Mouse (Mus musculus): ENCODE data around the gene Spats2l. TPM values are rescaled to one million over a fixed set of nuclear protein-coding genes. Genes with fewer than 3 reads are reported as not detected.

Spats2l gene
- polyA plus RNA-seq, 1 experiment from 2014 or later = 10.3 TPM

DNA sequence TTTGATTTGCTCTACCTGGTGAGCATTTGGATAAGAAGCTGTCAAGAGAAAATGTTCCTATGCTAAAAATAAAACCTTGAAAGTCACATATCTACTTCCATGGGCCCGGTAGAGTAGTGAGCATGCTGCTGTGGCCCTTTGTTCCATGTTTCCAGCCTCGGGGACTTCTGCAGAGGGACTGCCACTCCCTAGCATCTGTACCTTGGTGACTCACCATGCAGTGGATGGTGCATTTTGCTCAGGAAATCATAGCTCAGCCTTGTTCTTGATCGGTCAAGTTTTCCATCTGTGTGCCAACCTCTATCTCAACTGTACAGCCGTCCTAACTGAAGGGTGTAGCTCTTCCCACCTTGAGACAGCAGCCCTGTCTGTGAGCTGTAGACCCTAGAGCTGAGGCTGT, 10.3 kb downstream of the Spats2l start:
- Histone ChIP-seq H3K4me1 (replicated peaks) (no peaks in the 10 kb centered on the region), H3K27me3 (no peaks in the 10 kb centered on the region), H3K27ac (no peak overlapping the region), H3K9ac (no peak overlapping the region), H3K4me3 (replicated peaks) (no peak overlapping the region), H3K4me2 (no peak overlapping the region), H3K9me3 (replicated peaks) (no peaks in the 10 kb centered on the region), H3K36me3 (no peaks in the 10 kb centered on the region)
- no peak for ATAC-seq (ENCODE audit: low read depth)
- WGBS (ENCODE audit: insufficient replicate concordance) = 38% methylated on average over 4 of the region's 4 CpGs
- DNase-seq = no peak

GRCm38 (mm10) chr1:57789831-57790230, 15.9 kb downstream of the Spats2l start:
- Histone ChIP-seq H3K36me3 (no peaks in the 10 kb centered on the region), H3K27me3 (no peaks in the 10 kb centered on the region), H3K4me3 (replicated peaks) (no peak overlapping the region), H3K4me1 (replicated peaks) (no peaks in the 10 kb centered on the region), H3K27ac (no peak overlapping the region), H3K9me3 (replicated peaks) (no peaks in the 10 kb centered on the region), H3K9ac (no peak overlapping the region), H3K4me2 (no peak overlapping the region)
- WGBS (ENCODE audit: insufficient replicate concordance) = 70% methylated on average over 5 of the region's 5 CpGs
- ATAC-seq (ENCODE audit: low read depth) (no peak), DNase-seq (no peak)

DNA sequence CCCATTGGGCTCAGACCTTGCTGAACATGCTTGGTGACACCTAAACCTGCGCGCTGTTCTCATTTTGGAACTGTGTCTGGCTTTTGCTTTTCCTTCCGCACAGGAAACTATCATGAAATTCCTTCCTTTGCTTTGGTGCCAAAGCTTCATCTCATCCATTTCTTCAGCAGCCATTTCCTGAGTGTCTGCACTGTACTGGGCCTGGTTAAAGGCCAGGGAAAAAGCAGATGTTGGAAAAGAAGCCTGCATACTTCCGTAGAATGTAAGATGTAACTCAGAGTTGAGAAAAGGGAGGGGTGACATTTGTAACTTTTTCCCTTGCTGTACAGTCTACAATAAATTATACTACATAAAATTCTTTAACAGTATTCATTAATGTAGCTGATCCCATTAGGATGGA, 18.2 kb downstream of the Spats2l start:
- no peak overlapping the region for H3K9ac ChIP-seq
- no peak overlapping the region for H3K4me2 ChIP-seq
- DNase-seq (no peak), ATAC-seq (ENCODE audit: low read depth) (no peak)
- H3K36me3 ChIP-seq = no peaks in the 10 kb centered on the region
- no peak overlapping the region for H3K27ac ChIP-seq
- H3K4me3 ChIP-seq (replicated peaks) = no peak overlapping the region
- no peaks in the 10 kb centered on the region for H3K4me1 ChIP-seq (replicated peaks)
- no peaks in the 10 kb centered on the region for H3K27me3 ChIP-seq
- WGBS (ENCODE audit: insufficient replicate concordance) = 84% methylated on average over 4 of the region's 4 CpGs
- no peaks in the 10 kb centered on the region for H3K9me3 ChIP-seq (replicated peaks)

DNA sequence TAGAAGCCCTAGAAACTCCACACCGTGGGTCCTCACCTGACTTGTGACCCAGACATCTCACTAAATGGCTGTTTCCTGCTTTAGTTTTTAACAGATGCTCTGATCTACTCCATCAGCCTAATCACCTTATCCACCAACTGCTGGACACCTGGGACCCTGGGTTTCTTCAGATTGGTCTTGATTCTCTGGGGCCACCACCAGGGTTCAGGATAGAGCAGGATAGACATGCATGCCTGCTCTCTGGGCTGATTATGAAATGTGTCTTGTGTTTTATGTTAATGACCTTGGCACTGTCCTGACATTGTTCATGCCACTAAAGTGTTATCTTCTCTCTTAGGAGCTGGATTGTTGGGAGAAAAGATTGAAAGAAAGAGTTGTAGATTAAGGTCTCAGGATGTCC, 21.9 kb downstream of the Spats2l start:
- Histone ChIP-seq H3K27ac (no peak overlapping the region), H3K4me3 (replicated peaks) (no peak overlapping the region), H3K9ac (no peak overlapping the region), H3K4me2 (no peak overlapping the region), H3K4me1 (replicated peaks) (no peaks in the 10 kb centered on the region), H3K36me3 (no peaks in the 10 kb centered on the region), H3K27me3 (no peaks in the 10 kb centered on the region), H3K9me3 (replicated peaks) (no peaks in the 10 kb centered on the region)
- WGBS (ENCODE audit: insufficient replicate concordance) = 50% methylated on average over 1 of the region's 1 CpGs
- no peak for ATAC-seq (ENCODE audit: low read depth)
- DNase-seq = no peak

DNA sequence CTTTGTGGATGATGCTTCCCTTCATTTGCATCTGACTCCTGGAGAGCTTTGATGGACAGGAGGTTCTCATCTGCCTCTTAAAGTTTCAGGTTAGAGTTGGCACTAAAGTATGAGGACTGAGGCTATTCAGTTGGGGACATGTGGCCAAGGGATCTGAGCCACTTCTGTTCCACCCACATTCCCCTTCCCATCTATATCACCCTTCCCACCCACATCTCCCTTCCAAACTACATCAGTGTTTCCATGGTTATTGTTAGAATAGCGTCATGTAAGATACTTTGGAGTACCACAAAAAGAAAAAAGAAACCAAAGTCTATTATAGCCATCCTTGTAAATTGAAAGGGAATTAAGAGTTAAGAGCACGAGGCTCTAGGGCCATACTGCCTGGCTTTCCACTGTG, 25.4 kb downstream of the Spats2l start:
- DNase-seq = no peak
- Histone ChIP-seq H3K36me3 (no peaks in the 10 kb centered on the region), H3K27ac (no peak overlapping the region), H3K4me3 (replicated peaks) (no peak overlapping the region), H3K9me3 (replicated peaks) (no peaks in the 10 kb centered on the region), H3K4me2 (no peak overlapping the region), H3K27me3 (no peaks in the 10 kb centered on the region), H3K4me1 (replicated peaks) (no peaks in the 10 kb centered on the region), H3K9ac (no peak overlapping the region)
- no peak for ATAC-seq (ENCODE audit: low read depth)
- WGBS (ENCODE audit: insufficient replicate concordance) = 61% methylated on average over 2 of the region's 2 CpGs

- no peak for ATAC-seq (ENCODE audit: low read depth)
- H3K9ac ChIP-seq = no peak overlapping the region
- no peak for DNase-seq
- H3K36me3 ChIP-seq = no peaks in the 10 kb centered on the region
- no peaks in the 10 kb centered on the region for H3K27me3 ChIP-seq
- H3K9me3 ChIP-seq (replicated peaks) = no peaks in the 10 kb centered on the region
- no peak overlapping the region for H3K4me2 ChIP-seq
- no peaks in the 10 kb centered on the region for H3K4me1 ChIP-seq (replicated peaks)
- no peak overlapping the region for H3K27ac ChIP-seq
- no peak overlapping the region for H3K4me3 ChIP-seq (replicated peaks)
- WGBS (ENCODE audit: insufficient replicate concordance) = 68% methylated on average over 6 of the region's 6 CpGs
These were observed 26.9 kb downstream of the Spats2l start for GRCm38 (mm10) chr1:57800846-57801245.

GRCm38 (mm10) chr1:57806126-57806525, 32.2 kb downstream of the Spats2l start:
- Histone ChIP-seq H3K27me3 (no peaks in the 10 kb centered on the region), H3K4me1 (replicated peaks) (no peaks in the 10 kb centered on the region), H3K9ac (no peak overlapping the region), H3K9me3 (replicated peaks) (no peaks in the 10 kb centered on the region), H3K4me2 (no peak overlapping the region), H3K4me3 (replicated peaks) (no peak overlapping the region), H3K27ac (no peak overlapping the region), H3K36me3 (no peaks in the 10 kb centered on the region)
- ATAC-seq (ENCODE audit: low read depth) (no peak), DNase-seq (no peak)
- 88% methylated on average over 3 of the region's 3 CpGs for WGBS (ENCODE audit: insufficient replicate concordance)

- Histone ChIP-seq H3K4me2 (no peak overlapping the region), H3K4me1 (replicated peaks) (no peaks in the 10 kb centered on the region), H3K27me3 (no peaks in the 10 kb centered on the region), H3K27ac (no peak overlapping the region), H3K4me3 (replicated peaks) (no peak overlapping the region), H3K9ac (no peak overlapping the region), H3K36me3 (no peaks in the 10 kb centered on the region), H3K9me3 (replicated peaks) (no peaks in the 10 kb centered on the region)
- no peak for DNase-seq
- WGBS (ENCODE audit: insufficient replicate concordance) = 60% methylated on average over 7 of the region's 7 CpGs
- no peak for ATAC-seq (ENCODE audit: low read depth)
These were observed 33.9 kb downstream of the Spats2l start for GRCm38 (mm10) chr1:57807882-57808281.

GRCm38 (mm10) chr1:57810221-57810620, 36.3 kb downstream of the Spats2l start:
- H3K4me3 ChIP-seq (replicated peaks) = no peak overlapping the region
- 20% methylated on average over 4 of the region's 4 CpGs for WGBS (ENCODE audit: insufficient replicate concordance)
- no peak overlapping the region for H3K27ac ChIP-seq
- no peak for ATAC-seq (ENCODE audit: low read depth)
- no peaks in the 10 kb centered on the region for H3K4me1 ChIP-seq (replicated peaks)
- DNase-seq = no peak
- no peaks in the 10 kb centered on the region for H3K36me3 ChIP-seq
- no peak overlapping the region for H3K9ac ChIP-seq
- H3K27me3 ChIP-seq = no peaks in the 10 kb centered on the region
- H3K4me2 ChIP-seq = no peak overlapping the region
- no peaks in the 10 kb centered on the region for H3K9me3 ChIP-seq (replicated peaks)

DNA sequence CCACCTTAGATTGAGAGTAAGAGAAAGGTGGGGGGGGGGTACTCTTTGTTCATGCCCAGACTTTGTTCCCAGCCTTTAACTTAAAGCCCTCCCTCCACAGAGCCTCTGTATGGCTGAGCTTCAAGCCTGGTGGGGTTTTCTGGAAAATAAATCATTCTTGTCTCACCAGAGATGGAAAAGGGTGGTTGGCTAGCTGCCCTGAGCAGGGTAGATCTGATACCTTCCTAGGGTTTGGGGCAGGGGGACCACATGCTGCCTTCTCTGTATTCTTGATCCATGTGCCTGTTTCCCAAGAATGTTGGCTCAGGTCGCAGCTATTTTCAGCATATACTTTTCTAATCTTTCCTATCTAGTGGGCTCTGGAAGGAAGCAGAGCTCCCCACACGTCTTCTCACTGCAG, 43.1 kb downstream of the Spats2l start:
- H3K9me3 ChIP-seq (replicated peaks) = no peaks in the 10 kb centered on the region
- no peaks in the 10 kb centered on the region for H3K4me1 ChIP-seq (replicated peaks)
- DNase-seq (no peak), ATAC-seq (ENCODE audit: low read depth) (no peak)
- H3K9ac ChIP-seq = no peak overlapping the region
- no peak overlapping the region for H3K27ac ChIP-seq
- H3K4me2 ChIP-seq = no peak overlapping the region
- H3K36me3 ChIP-seq = no peaks in the 10 kb centered on the region
- 33% methylated on average over 2 of the region's 2 CpGs for WGBS (ENCODE audit: insufficient replicate concordance)
- no peaks in the 10 kb centered on the region for H3K27me3 ChIP-seq
- no peak overlapping the region for H3K4me3 ChIP-seq (replicated peaks)

- ATAC-seq (ENCODE audit: low read depth) = no peak
- H3K9ac ChIP-seq = no peak overlapping the region
- no peak overlapping the region for H3K27ac ChIP-seq
- WGBS (ENCODE audit: insufficient replicate concordance) = 42% methylated on average over 6 of the region's 6 CpGs
- no peak overlapping the region for H3K4me2 ChIP-seq
- DNase-seq = no peak
- H3K4me1 ChIP-seq (replicated peaks) = no peaks in the 10 kb centered on the region
- H3K9me3 ChIP-seq (replicated peaks) = no peaks in the 10 kb centered on the region
- no peaks in the 10 kb centered on the region for H3K27me3 ChIP-seq
- no peaks in the 10 kb centered on the region for H3K36me3 ChIP-seq
- no peak overlapping the region for H3K4me3 ChIP-seq (replicated peaks)
These were observed 46.6 kb downstream of the Spats2l start for GRCm38 (mm10) chr1:57820428-57820997.

- ATAC-seq (ENCODE audit: low read depth) = no peak
- H3K4me2 ChIP-seq = no peak overlapping the region
- 68% methylated on average over 17 of the region's 17 CpGs for WGBS (ENCODE audit: insufficient replicate concordance)
These were observed 51.2 kb downstream of the Spats2l start for GRCm38 (mm10) chr1:57824966-57825759.

More at GRCm38 (mm10) chr1:57824966-57825759, 51.2 kb downstream of the Spats2l start:
- H3K9me3 ChIP-seq (replicated peaks) = no peaks in the 10 kb centered on the region
- H3K27ac ChIP-seq = no peak overlapping the region
- H3K4me1 ChIP-seq (replicated peaks) = no peaks in the 10 kb centered on the region
- H3K27me3 ChIP-seq = no peaks in the 10 kb centered on the region
- no peak overlapping the region for H3K9ac ChIP-seq
- H3K36me3 ChIP-seq = no peaks in the 10 kb centered on the region
- DNase-seq = no peak
- H3K4me3 ChIP-seq (replicated peaks) = no peak overlapping the region
